Mouse (Mus musculus) stomach, postnatal 0 days (tissue): Measurements from ENCODE around the gene Zfp472.

Experiments
- CTCF ChIP-seq: IDR thresholded peaks from 2 replicates; pipeline ENCODE4 v1.5.1; 2016; ENCODE audit warnings: antibody characterized with exemption, low read depth, mild to moderate bottlenecking, moderate library complexity
- EP300 ChIP-seq: optimal IDR thresholded peaks from 2 replicates; pipeline ENCODE3; 2016; ENCODE audit warnings: antibody characterized with exemption

- TF ChIP-seq CTCF (no peak), EP300 (no peak)
Observed at GRCm38 (mm10) chr17:32986301-32986700, 20.7 kb downstream of the Zfp472 start.
